Mouse (Mus musculus) bone marrow, adult 2 months (tissue): Measurements from ENCODE around the gene Sez6l.

Experiments
- CTCF ChIP-seq: fragments of 200-500 bp; IDR thresholded peaks from 2 replicates; pipeline ENCODE4 v1.5.1; 2011; ENCODE audit warnings: low read length, control low read depth; ENCODE audit not compliant: control insufficient read depth, insufficient read depth
- POLR2A ChIP-seq: fragments of 200-500 bp; IDR thresholded peaks from 2 replicates; pipeline ENCODE4 v1.6.1; 2011; ENCODE audit warnings: low read depth, mild to moderate bottlenecking, control low read depth, low read length, borderline replicate concordance; ENCODE audit not compliant: control insufficient read depth

DNA sequence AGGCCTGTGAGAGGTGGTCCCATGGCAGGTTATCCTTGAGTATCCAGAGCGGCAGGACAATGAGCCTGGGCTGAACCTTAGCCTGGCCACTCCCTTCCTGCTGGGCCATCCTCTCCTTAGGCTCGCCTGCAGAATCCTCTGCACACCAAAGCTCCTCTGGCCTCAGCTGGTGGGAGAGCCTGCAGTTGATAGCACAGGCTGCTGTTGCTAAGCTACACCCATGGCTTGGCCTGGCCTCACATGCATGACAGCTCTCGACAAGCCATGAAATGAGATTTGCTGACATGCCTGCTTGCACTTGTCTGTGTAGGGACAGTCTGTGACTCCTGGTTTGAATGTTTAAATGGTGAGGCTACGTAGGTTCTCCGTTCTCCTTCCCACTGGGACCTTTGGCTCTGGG, 160.3 kb downstream of the Sez6l start:
- TF ChIP-seq CTCF (no peak), POLR2A (no peak)
